Mouse (Mus musculus) hematopoietic multipotent progenitor cell, adult 10-12 weeks (in vitro differentiated cells): ENCODE data around the gene Nbdy. TPM values are rescaled to one million over a fixed set of nuclear protein-coding genes. Genes with fewer than 3 reads are reported as not detected.

Experiments
- polyA plus RNA-seq: library from polyadenylated mRNA; stranded (reverse); fragments of >175 nt; gene quantifications from 2 replicates; pipeline ENCODE4 v1.2.3, GENCODE M21; 2012; ENCODE audit warnings: low replicate concordance

Gene Nbdy
- 10.7 and 21.1 TPM in 2 replicates for polyA plus RNA-seq

GRCm38 (mm10) chrX:153723110-153723916 lies at the start of gene Nbdy:
Gene Nbdy (plus strand): TSS chrX:153723590.

GRCm38 (mm10) chrX:153695782-153696395 lies 27.5 kb upstream of the Nbdy start, which contains the start of gene Kctd12b:
Gene Kctd12b (minus strand): TSS chrX:153696391.

Other genes with a start within 250 kb of the Nbdy start
- gene Ubqln2, start 225.4 kb upstream of the Nbdy start, polyA plus RNA-seq: 55.0 and 105 TPM in 2 replicates
- not detected in 2 replicates for gene Cypt3, start 165.0 kb upstream of the Nbdy start, polyA plus RNA-seq
- 0.16 and 0.68 TPM in 2 replicates for gene Kctd12b, start 27.2 kb upstream of the Nbdy start, polyA plus RNA-seq
- 0.13 and 0.38 TPM in 2 replicates for gene Spin2c, start 108.6 kb downstream of the Nbdy start, polyA plus RNA-seq